Mouse (Mus musculus) kidney, postnatal 0 days (tissue): ENCODE data around the gene Git1. TPM values are rescaled to one million over a fixed set of nuclear protein-coding genes. Genes with fewer than 3 reads are reported as not detected.

Experiments
- ATAC-seq: fragments of 200-750 bp; cut with Nextera tagmentation; replicated peaks from 2 replicates; pipeline ENCODE4 v1.8.0; 2017; ENCODE audit warnings: low read depth, moderate number of reproducible peaks, moderate TSS enrichment, moderate library complexity; ENCODE audit not compliant: low FRiP score
- DNase-seq: peaks from one replicate; pipeline ENCODE4 v3.0.0-alpha.2; 2016; ENCODE audit warnings: low spot score
- H3K27ac ChIP-seq: fragments of 300-500 bp; sonication (generic); 2 replicates; pipeline ENCODE4 v1.5.1; 2014; ENCODE audit warnings: mild to moderate bottlenecking
- H3K27me3 ChIP-seq: fragments of 300-500 bp; sonication (generic); 2 replicates; pipeline ENCODE4 v1.6.1; 2014; ENCODE audit warnings: low read length, mixed read lengths; ENCODE audit not compliant: insufficient read depth
- H3K36me3 ChIP-seq: fragments of 300-500 bp; sonication (generic); 2 replicates; pipeline ENCODE4 v1.6.1; 2014; ENCODE audit warnings: low read length, mixed read lengths; ENCODE audit not compliant: insufficient read depth
- H3K4me1 ChIP-seq: fragments of 300-500 bp; sonication (generic); replicated peaks from 2 replicates; pipeline ENCODE4 v1.6.1; 2014; ENCODE audit warnings: antibody characterized with exemption, low read length, mixed read lengths; ENCODE audit not compliant: insufficient read depth
- H3K4me2 ChIP-seq: fragments of 300-500 bp; sonication (generic); 2 replicates; pipeline ENCODE4 v1.6.1; 2014; ENCODE audit warnings: mild to moderate bottlenecking, low read length, moderate library complexity, mixed read lengths
- H3K4me3 ChIP-seq: fragments of 300-500 bp; sonication (generic); replicated peaks from 2 replicates; pipeline ENCODE4 v1.5.1; 2014; ENCODE audit warnings: low read depth, low read length
- H3K9ac ChIP-seq: fragments of 300-500 bp; sonication (generic); 2 replicates; pipeline ENCODE4 v1.6.1; 2014; ENCODE audit warnings: low read depth, low read length
- H3K9me3 ChIP-seq: fragments of 300-500 bp; sonication (generic); replicated peaks from 2 replicates; pipeline ENCODE4 v1.6.1; 2016; ENCODE audit warnings: low read length, inconsistent platforms, mixed read lengths
- CTCF ChIP-seq: IDR thresholded peaks from 2 replicates; pipeline ENCODE4 v1.5.1; 2016; ENCODE audit warnings: antibody characterized with exemption, low read depth, mild to moderate bottlenecking, moderate library complexity
- whole genome bisulfite sequencing: fragments of 180-500 bp; shearing (Covaris S2); extraction: QIAGEN DNeasy Blood & Tissue Kit; methylation state at CpG from one replicate; pipeline ENCODE4 v1.1.7; 2014; 5-methylcytosine and 5-hydroxymethylcytosine counted together
- polyA plus RNA-seq: library from polyadenylated mRNA; unstranded; fragments of >200 nt; fragmentation: Nextera tagmentation; extraction: Ambion mirVana; gene quantifications from 2 replicates; pipeline ENCODE4 v1.2.1, GENCODE M21; 2015

The Git1 gene
- polyA plus RNA-seq, 1 experiment from 2014 or later: 11.3 TPM

- peak; percentile 98 for TF ChIP-seq CTCF
- Histone ChIP-seq H3K27me3 (no peaks in the 10 kb centered on the region), H3K9me3 (no peaks in the 10 kb centered on the region), H3K27ac (peak overlapping the region; percentile 33; the same call in 1 of the 2 replicates), H3K9ac (peak overlapping the region; percentile 59), H3K4me3 (peak overlapping the region; percentile 37), H3K36me3 (peaks cover 36% of the 10 kb centered on the region), H3K4me1 (peaks cover 14% of the 10 kb centered on the region), H3K4me2 (peak overlapping the region; percentile 74)
- DNase-seq: peak; percentile 93
- peak; percentile 53 for ATAC-seq
- 17% methylated on average over 49 of the region's 49 CpGs for WGBS
Observed at GRCm38 (mm10) chr11:77508068-77509021, 15.0 kb downstream of the Git1 start.

DNA sequence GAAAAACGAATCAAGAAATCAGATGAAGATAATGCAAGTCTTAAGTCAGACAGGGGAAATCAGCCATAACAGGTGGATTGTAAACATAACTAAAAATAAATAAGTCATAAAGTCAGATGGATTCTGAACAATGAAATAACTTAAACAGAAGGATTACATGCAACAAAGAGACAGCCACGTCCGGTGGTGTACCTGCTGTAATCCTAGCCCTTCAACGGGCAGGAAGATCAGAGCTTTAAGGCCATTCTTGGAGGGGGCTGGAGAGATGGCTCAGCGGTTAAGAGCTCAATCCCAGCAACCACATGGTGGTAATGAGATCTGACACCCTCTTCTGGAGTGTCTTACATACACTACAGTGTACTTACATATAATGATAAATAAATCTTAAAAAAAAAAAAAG is 18.0 kb downstream of the Git1 start:
- no peak overlapping the region for H3K9ac ChIP-seq
- 64% methylated on average over 5 of the region's 5 CpGs for WGBS
- H3K36me3 ChIP-seq: 0 out of 2 replicates have a peak, but pooled peaks cover 7% of the 10 kb centered on the region
- DNase-seq (no peak), ATAC-seq (no peak)
- H3K27ac ChIP-seq: no peak overlapping the region
- no peak overlapping the region for H3K4me3 ChIP-seq
- H3K9me3 ChIP-seq: no peaks in the 10 kb centered on the region
- peaks cover 32% of the 10 kb centered on the region for H3K4me1 ChIP-seq
- TF ChIP-seq CTCF: no peak
- no peaks in the 10 kb centered on the region for H3K27me3 ChIP-seq
- no peak overlapping the region for H3K4me2 ChIP-seq

GRCm38 (mm10) chr11:77512891-77513810 is 19.8 kb downstream of the Git1 start:
- no peak for TF ChIP-seq CTCF
- H3K4me3 ChIP-seq: peak overlapping the region; percentile 55
- H3K9ac ChIP-seq: peak overlapping the region; percentile 71
- ATAC-seq: peak; percentile 68
- no peaks in the 10 kb centered on the region for H3K36me3 ChIP-seq
- H3K4me2 ChIP-seq: peak overlapping the region; percentile 75
- peak; percentile 90 for DNase-seq
- no peaks in the 10 kb centered on the region for H3K9me3 ChIP-seq
- WGBS: under 1% methylated on average over 78 of the region's 84 CpGs
- H3K27ac ChIP-seq: peak overlapping the region; percentile 38
- peaks cover 32% of the 10 kb centered on the region for H3K4me1 ChIP-seq
- H3K27me3 ChIP-seq: no peaks in the 10 kb centered on the region

DNA sequence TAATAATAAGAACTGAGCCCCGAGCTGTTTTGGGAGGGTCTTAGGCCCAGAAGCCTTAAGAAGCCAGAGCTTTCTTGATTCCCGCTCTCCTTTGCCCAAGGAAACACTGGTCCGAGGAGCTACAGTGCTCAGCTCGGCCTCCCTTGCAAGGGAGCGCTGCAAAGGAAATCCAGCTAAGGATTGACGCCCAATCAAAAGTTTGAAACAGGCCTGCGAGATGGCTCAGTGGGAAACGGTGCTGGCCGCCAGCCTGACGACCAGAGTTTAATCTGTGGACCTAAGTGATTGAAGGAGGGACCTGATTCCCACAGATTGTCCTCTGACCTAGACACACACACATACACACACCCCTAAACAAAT is 20.4 kb downstream of the Git1 start:
- H3K4me2 ChIP-seq: peak overlapping the region; percentile 75
- no peaks in the 10 kb centered on the region for H3K27me3 ChIP-seq
- no peak for TF ChIP-seq CTCF
- H3K9me3 ChIP-seq: no peaks in the 10 kb centered on the region
- peak overlapping the region; percentile 46; the same call in 1 of the 2 replicates for H3K9ac ChIP-seq
- no peaks in the 10 kb centered on the region for H3K36me3 ChIP-seq
- 10% methylated on average over 10 of the region's 10 CpGs for WGBS
- H3K4me1 ChIP-seq: peaks cover 27% of the 10 kb centered on the region
- DNase-seq (no peak), ATAC-seq (no peak)
- peak overlapping the region; percentile 36; the same call in 1 of the 2 replicates for H3K27ac ChIP-seq
- H3K4me3 ChIP-seq: peak overlapping the region; percentile 55

DNA sequence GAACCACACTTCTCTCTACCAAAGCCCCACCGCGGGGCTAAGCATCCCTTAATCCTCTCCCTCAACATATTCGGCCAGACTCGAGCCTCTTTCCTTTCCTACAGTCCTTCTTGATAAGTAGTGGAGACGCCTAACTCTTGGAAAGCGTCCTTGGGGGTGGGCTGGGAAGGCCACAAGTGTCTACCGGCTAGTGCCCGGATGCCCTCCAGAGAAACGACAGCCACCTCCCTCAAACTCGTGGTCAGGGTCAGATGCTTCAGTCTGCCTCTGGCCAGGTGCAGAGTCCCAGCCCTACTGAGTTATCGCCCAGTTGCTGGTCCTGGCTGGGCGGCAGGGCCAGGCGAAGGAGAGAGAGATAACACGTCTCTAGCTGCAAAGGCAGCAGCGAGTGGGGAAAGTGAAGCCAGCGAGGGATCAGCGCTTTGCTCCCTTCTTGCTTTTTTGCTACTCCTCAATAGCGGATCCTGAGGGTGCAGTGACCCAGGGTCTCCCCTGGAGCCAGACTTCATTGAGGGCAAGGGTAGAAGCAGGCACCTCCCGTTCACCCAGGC is 21.0 kb downstream of the Git1 start:
- TF ChIP-seq CTCF: no peak
- Histone ChIP-seq H3K27me3 (no peaks in the 10 kb centered on the region), H3K4me2 (peak overlapping the region; percentile 91), H3K4me3 (peak overlapping the region; percentile 43), H3K36me3 (no peaks in the 10 kb centered on the region), H3K9ac (peak overlapping the region; percentile 50; the same call in 1 of the 2 replicates), H3K27ac (no peak overlapping the region), H3K9me3 (no peaks in the 10 kb centered on the region), H3K4me1 (peaks cover 27% of the 10 kb centered on the region)
- ATAC-seq: no peak
- no peak for DNase-seq
- 16% methylated on average over 19 of the region's 19 CpGs for WGBS
